Mouse (Mus musculus) stomach, postnatal 0 days (tissue): ENCODE measurements around the gene Defb5. TPM values are rescaled to one million over a fixed set of nuclear protein-coding genes. Genes with fewer than 3 reads are reported as not detected.

Experiments used
- polyA plus RNA-seq: library from polyadenylated mRNA; unstranded; fragments of >200 nt; fragmentation: Nextera tagmentation; extraction: Ambion mirVana; gene quantifications from 2 replicates; pipeline ENCODE4 v1.2.1, GENCODE M21; 2015

The Defb5 gene
- polyA plus RNA-seq, 1 experiment from 2014 or later = not detected

Other genes with a start within 250 kb of the Defb5 start
- not detected in 2 replicates for gene Defb38, start 221.0 kb upstream of the Defb5 start, polyA plus RNA-seq
- gene Defb39, start 182.8 kb upstream of the Defb5 start, polyA plus RNA-seq = not detected in 2 replicates
- gene Defb12, start 132.7 kb upstream of the Defb5 start, polyA plus RNA-seq = not detected in 2 replicates
- gene Defb34, start 123.8 kb upstream of the Defb5 start, polyA plus RNA-seq = not detected in 2 replicates
- not detected in 2 replicates for gene Gm45826, start 106.8 kb upstream of the Defb5 start, polyA plus RNA-seq
- 237 and 245 TPM in 2 replicates for gene Defb14, start 53.2 kb upstream of the Defb5 start, polyA plus RNA-seq
- 260 and 274 TPM in 2 replicates for gene Defb4, start 48.9 kb upstream of the Defb5 start, polyA plus RNA-seq
- 9.0 and 11.3 TPM in 2 replicates for gene Defb6, start 22.1 kb upstream of the Defb5 start, polyA plus RNA-seq
- gene Defb46, start 7.7 kb upstream of the Defb5 start, polyA plus RNA-seq = not detected in 2 replicates
- gene Defb3, start 45.8 kb downstream of the Defb5 start, polyA plus RNA-seq = 11.0 and 11.3 TPM in 2 replicates
- not detected in 2 replicates for gene Defb8, start 200.0 kb downstream of the Defb5 start, polyA plus RNA-seq
- gene Defb7, start 247.5 kb downstream of the Defb5 start, polyA plus RNA-seq = not detected in 2 replicates